In the genomic region with DNA sequence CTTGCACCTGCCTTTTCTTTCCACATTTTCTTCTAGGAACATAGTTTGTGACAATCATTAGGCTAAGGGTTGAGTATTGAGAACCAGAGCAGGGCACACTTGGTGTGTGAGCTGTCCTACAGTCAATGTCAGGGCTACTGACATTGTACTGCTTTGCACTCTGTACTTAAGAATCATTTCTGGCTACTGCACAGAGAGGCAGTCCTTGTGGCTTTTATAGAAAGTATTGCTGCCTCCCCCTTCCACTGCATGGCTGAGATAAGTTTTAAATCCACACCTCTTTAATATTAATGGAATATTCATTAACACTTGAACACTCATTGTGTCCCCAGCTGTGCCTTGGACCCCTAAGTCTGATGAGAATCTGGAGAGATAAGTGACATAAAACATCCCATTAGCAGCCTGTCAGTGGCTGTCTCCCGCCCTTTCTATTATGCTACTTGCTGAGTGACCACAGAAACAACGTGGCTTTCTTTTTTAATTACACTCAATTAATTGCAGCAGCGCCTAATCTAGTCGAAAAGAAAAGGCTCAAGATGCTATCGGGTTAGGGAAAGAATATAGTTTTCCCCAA, we compare ENCODE assay signal across 27 mouse cellular contexts.
DNase-seq lines count a peak whose midpoint lies in the region; ATAC-seq lines count a peak whose summit lies in the region.
"Had no signal": no experiment of that assay in that cellular context is flagged by ENCODE, and none has a peak within 500 bp of the region (broad histone marks: within the 10 kb centered on the region; RNA-seq: fewer than 3 reads in every experiment).

No protein-coding gene starts in this region.

- H3K27ac ChIP-seq in midbrain, embryonic 11.5 days (ENCODE audit: low read depth, low read length) = peak overlapping the region; percentile 40; the same call in 1 of the 2 replicates
- H3K27ac ChIP-seq in midbrain, embryonic 10.5 days (replicated peaks) = no peak overlapping the region
- peak overlapping the region; percentile 74 for H3K27ac ChIP-seq in forebrain, embryonic 12.5 days
- H3K27ac ChIP-seq in forebrain, embryonic 15.5 days (replicated peaks) = peak overlapping the region; percentile 62
- H3K27ac ChIP-seq: embryonic facial prominence, embryonic 12.5 days; heart, adult 2 months; hindbrain, embryonic 14.5 days; layer of hippocampus, adult 2 months; liver, embryonic 12.5 days had no signal

- no peak overlapping the region for H3K9ac ChIP-seq in midbrain, embryonic 11.5 days (ENCODE audit: low read length)
- no peak overlapping the region for H3K9ac ChIP-seq in forebrain, embryonic 12.5 days
- no peak overlapping the region for H3K9ac ChIP-seq in forebrain, embryonic 15.5 days (replicated peaks)
- H3K9ac ChIP-seq: embryonic facial prominence, embryonic 12.5 days; heart, embryonic 12.5 days; hindbrain, embryonic 14.5 days; liver, embryonic 12.5 days; liver, postnatal 0 days had no signal

- H3K4me3 ChIP-seq in midbrain, embryonic 11.5 days (ENCODE audit: low read depth, low read length) = no peak overlapping the region
- H3K4me3 ChIP-seq in midbrain, embryonic 10.5 days = no peak overlapping the region
- H3K4me3 ChIP-seq in forebrain, embryonic 12.5 days (replicated peaks) = no peak overlapping the region
- H3K4me3 ChIP-seq in forebrain, embryonic 15.5 days = no peak overlapping the region
- H3K4me3 ChIP-seq: embryonic facial prominence, embryonic 12.5 days; heart, adult 2 months; heart, embryonic 12.5 days; layer of hippocampus, adult 2 months; liver, embryonic 12.5 days had no signal

- no peak overlapping the region for H3K4me2 ChIP-seq in midbrain, embryonic 11.5 days
- H3K4me2 ChIP-seq in forebrain, embryonic 12.5 days = no peak overlapping the region
- H3K4me2 ChIP-seq in forebrain, embryonic 15.5 days (replicated peaks) = no peak overlapping the region
- H3K4me2 ChIP-seq: embryonic facial prominence, embryonic 12.5 days; heart, embryonic 12.5 days; hindbrain, embryonic 14.5 days; liver, embryonic 12.5 days had no signal

- H3K27me3 ChIP-seq in midbrain, embryonic 11.5 days (ENCODE audit: control insufficient read depth, insufficient read depth, low read length) = no peaks in the 10 kb centered on the region
- H3K27me3 ChIP-seq in midbrain, embryonic 10.5 days (ENCODE audit: low read depth, poor library complexity, severe bottlenecking) = no peaks in the 10 kb centered on the region
- H3K27me3 ChIP-seq in forebrain, embryonic 12.5 days = no peaks in the 10 kb centered on the region
- H3K27me3 ChIP-seq in forebrain, embryonic 15.5 days = no peaks in the 10 kb centered on the region
- H3K27me3 ChIP-seq: CH12.LX; embryonic facial prominence, embryonic 12.5 days; heart, embryonic 12.5 days; liver, embryonic 12.5 days had no signal

- H3K9me3 ChIP-seq in midbrain, embryonic 11.5 days (ENCODE audit: control insufficient read depth, low read length) = peaks cover 6% of the 10 kb centered on the region; the same call in 1 of the 2 replicates
- peaks cover 9% of the 10 kb centered on the region for H3K9me3 ChIP-seq in midbrain, embryonic 10.5 days (replicated peaks)
- peaks cover 7% of the 10 kb centered on the region; the same call in 1 of the 2 replicates for H3K9me3 ChIP-seq in forebrain, embryonic 12.5 days
- no peaks in the 10 kb centered on the region for H3K9me3 ChIP-seq in forebrain, embryonic 15.5 days
- H3K9me3 ChIP-seq: embryonic facial prominence, embryonic 12.5 days; liver, embryonic 12.5 days had no signal

- 74% methylated on average over 5 of the region's 5 CpGs for WGBS in midbrain, embryonic 11.5 days
- WGBS in midbrain, embryonic 10.5 days = 82% methylated on average over 5 of the region's 5 CpGs
- WGBS in forebrain, embryonic 12.5 days = 22% methylated on average over 5 of the region's 5 CpGs
- 5% methylated on average over 5 of the region's 5 CpGs for WGBS in forebrain, embryonic 15.5 days

- H3K36me3 ChIP-seq in midbrain, embryonic 11.5 days (ENCODE audit: control insufficient read depth, insufficient read depth, low read length) = no peaks in the 10 kb centered on the region
- H3K36me3 ChIP-seq in midbrain, embryonic 10.5 days = no peaks in the 10 kb centered on the region
- H3K36me3 ChIP-seq in forebrain, embryonic 12.5 days (replicated peaks) = no peaks in the 10 kb centered on the region
- H3K36me3 ChIP-seq in forebrain, embryonic 15.5 days = no peaks in the 10 kb centered on the region
- H3K36me3 ChIP-seq: embryonic facial prominence, embryonic 12.5 days; heart, embryonic 12.5 days; liver, embryonic 12.5 days had no signal

- no peak for ATAC-seq in midbrain, embryonic 11.5 days (ENCODE audit: low FRiP score)
- peak; percentile 92 for ATAC-seq in forebrain, embryonic 12.5 days (ENCODE audit: low FRiP score)
- peak; percentile 92 for ATAC-seq in forebrain, embryonic 15.5 days (replicated peaks)
- ATAC-seq: liver, embryonic 12.5 days; liver, postnatal 0 days had no signal

- H3K4me1 ChIP-seq in midbrain, embryonic 11.5 days (ENCODE audit: control insufficient read depth, insufficient read depth, low read length) = no peaks in the 10 kb centered on the region
- H3K4me1 ChIP-seq in midbrain, embryonic 10.5 days = peaks cover 5% of the 10 kb centered on the region
- H3K4me1 ChIP-seq in forebrain, embryonic 12.5 days = peaks cover 18% of the 10 kb centered on the region
- peaks cover 10% of the 10 kb centered on the region for H3K4me1 ChIP-seq in forebrain, embryonic 15.5 days
- H3K4me1 ChIP-seq: embryonic facial prominence, embryonic 12.5 days; heart, embryonic 12.5 days; liver, embryonic 12.5 days had no signal

- DNase-seq in midbrain, embryonic 11.5 days (ENCODE audit: low spot score, missing footprints) = no peak
- DNase-seq in midbrain, embryonic 10.5 days (ENCODE audit: low spot score) = no peak
- peak; percentile 43 for DNase-seq in retina, embryonic 14.5 days (ENCODE audit: low spot score)
- DNase-seq in kidney, adult 8-10 months = no peak
- no peak for DNase-seq in adrenal gland, postnatal 10 days
- DNase-seq: adrenal gland, postnatal 14 days; B cell, adult 2 months; cerebellum, adult 11-12 months; cerebellum, adult 9-11 months; embryo, embryonic 11 days; heart, adult 2 months; kidney, adult 18-20 months; kidney, postnatal 36 days; left cerebral cortex, postnatal 4 days; liver, postnatal 0 days; lung, postnatal 36 days; spleen, adult 18-20 months; thymus, adult 18-20 months; thymus, postnatal 25 days had no signal
